In genomic region chr5:32784726-32785125, GRCm38 (mm10) we compare ENCODE assay signal across 8 mouse cellular contexts. TPM values are rescaled to one million over a fixed set of nuclear protein-coding genes. Genes with fewer than 3 reads are reported as not detected.
DNase-seq lines count a peak whose midpoint lies in the region; ATAC-seq and TF ChIP-seq lines count a peak whose summit lies in the region.

No protein-coding gene starts in this region.

- 22% methylated on average over 5 of the region's 5 CpGs for WGBS in lung, embryonic 14.5 days
- WGBS in embryonic facial prominence, embryonic 12.5 days = 29% methylated on average over 5 of the region's 5 CpGs
- 19% methylated on average over 5 of the region's 5 CpGs for WGBS in intestine, embryonic 16.5 days
- WGBS in neural tube, embryonic 14.5 days = 20% methylated on average over 5 of the region's 5 CpGs

- peak overlapping the region; percentile 66 for H3K9ac ChIP-seq in lung, embryonic 14.5 days
- peak overlapping the region; percentile 67 for H3K9ac ChIP-seq in embryonic facial prominence, embryonic 12.5 days
- peak overlapping the region; percentile 83 for H3K9ac ChIP-seq in intestine, embryonic 16.5 days (ENCODE audit: low read depth, low read length)
- peak overlapping the region; percentile 62 for H3K9ac ChIP-seq in neural tube, embryonic 14.5 days (replicated peaks; ENCODE audit: low read depth, low read length)

- no peak for TF ChIP-seq CTCF in lung, embryonic 14.5 days (IDR thresholded peaks at IDR 0.05; ENCODE audit: low read depth)

- no peak for ATAC-seq in lung, embryonic 14.5 days (ENCODE audit: insufficient read depth)
- no peak for ATAC-seq in embryonic facial prominence, embryonic 12.5 days (ENCODE audit: insufficient number of reproducible peaks, insufficient read depth, low FRiP score, low TSS enrichment)
- ATAC-seq in intestine, embryonic 16.5 days = no peak
- no peak for ATAC-seq in neural tube, embryonic 14.5 days (ENCODE audit: low read depth)

- H3K27me3 ChIP-seq in lung, embryonic 14.5 days (ENCODE audit: insufficient read depth, low read length) = no peaks in the 10 kb centered on the region
- H3K27me3 ChIP-seq in embryonic facial prominence, embryonic 12.5 days = no peaks in the 10 kb centered on the region
- H3K27me3 ChIP-seq in intestine, embryonic 16.5 days (replicated peaks; ENCODE audit: control insufficient read depth, insufficient read depth, low read length) = no peaks in the 10 kb centered on the region
- H3K27me3 ChIP-seq in neural tube, embryonic 14.5 days (ENCODE audit: control insufficient read depth, insufficient read depth, low read length) = no peaks in the 10 kb centered on the region

- H3K9me3 ChIP-seq in lung, embryonic 14.5 days (ENCODE audit: low read depth, low read length) = no peaks in the 10 kb centered on the region
- no peaks in the 10 kb centered on the region for H3K9me3 ChIP-seq in embryonic facial prominence, embryonic 12.5 days
- H3K9me3 ChIP-seq in intestine, embryonic 16.5 days (ENCODE audit: control insufficient read depth, low read length) = no peaks in the 10 kb centered on the region
- no peaks in the 10 kb centered on the region for H3K9me3 ChIP-seq in neural tube, embryonic 14.5 days (ENCODE audit: control insufficient read depth, low read length)

- H3K36me3 ChIP-seq in lung, embryonic 14.5 days (ENCODE audit: insufficient read depth) = peaks cover 5% of the 10 kb centered on the region; the same call in 1 of the 2 replicates
- H3K36me3 ChIP-seq in embryonic facial prominence, embryonic 12.5 days = peaks cover 3% of the 10 kb centered on the region
- no peaks in the 10 kb centered on the region for H3K36me3 ChIP-seq in intestine, embryonic 16.5 days (ENCODE audit: control insufficient read depth, insufficient read depth, low read length)
- H3K36me3 ChIP-seq in neural tube, embryonic 14.5 days (ENCODE audit: control insufficient read depth, insufficient read depth, low read length) = no peaks in the 10 kb centered on the region

- no peak overlapping the region for H3K27ac ChIP-seq in lung, embryonic 14.5 days (ENCODE audit: low read depth)
- H3K27ac ChIP-seq in embryonic facial prominence, embryonic 12.5 days = no peak overlapping the region
- no peak overlapping the region for H3K27ac ChIP-seq in intestine, embryonic 16.5 days (ENCODE audit: low read length)
- H3K27ac ChIP-seq in neural tube, embryonic 14.5 days (ENCODE audit: low read depth, low read length) = no peak overlapping the region

- H3K4me3 ChIP-seq in lung, embryonic 14.5 days (ENCODE audit: low read depth, low read length) = peak overlapping the region; percentile 83
- peak overlapping the region; percentile 77 for H3K4me3 ChIP-seq in embryonic facial prominence, embryonic 12.5 days
- peak overlapping the region; percentile 88 for H3K4me3 ChIP-seq in intestine, embryonic 16.5 days (ENCODE audit: low read length)
- H3K4me3 ChIP-seq in neural tube, embryonic 14.5 days (ENCODE audit: low read depth, low read length) = peak overlapping the region; percentile 85

- H3K4me2 ChIP-seq in lung, embryonic 14.5 days = peak overlapping the region; percentile 90
- peak overlapping the region; percentile 67 for H3K4me2 ChIP-seq in embryonic facial prominence, embryonic 12.5 days (replicated peaks)
- H3K4me2 ChIP-seq in intestine, embryonic 16.5 days (ENCODE audit: low read depth, low read length) = peak overlapping the region; percentile 72
- H3K4me2 ChIP-seq in neural tube, embryonic 14.5 days (ENCODE audit: low read depth, low read length) = peak overlapping the region; percentile 89

- DNase-seq in lung, embryonic 14.5 days = no peak
- DNase-seq in lung, postnatal 14 days = no peak
- no peak for DNase-seq in right cerebral cortex, adult 18-20 months
- DNase-seq in right cerebral cortex, postnatal 4 days = no peak
- DNase-seq in embryo, embryonic 11 days = no peak

- H3K4me1 ChIP-seq in lung, embryonic 14.5 days (ENCODE audit: insufficient read depth) = 0 out of 2 replicates have a peak, but pooled peaks cover 3% of the 10 kb centered on the region
- H3K4me1 ChIP-seq in embryonic facial prominence, embryonic 12.5 days = peaks cover 4% of the 10 kb centered on the region; the same call in 1 of the 2 replicates
- H3K4me1 ChIP-seq in intestine, embryonic 16.5 days (ENCODE audit: control insufficient read depth, insufficient read depth, low read length) = peaks cover 4% of the 10 kb centered on the region
- H3K4me1 ChIP-seq in neural tube, embryonic 14.5 days (ENCODE audit: control insufficient read depth, insufficient read depth, low read length) = peaks cover 5% of the 10 kb centered on the region; the same call in 1 of the 2 replicates

RNA-seq across cellular contexts. Expression of gene Pisd, which starts 0.7 kb away (rescaled TPM):
- polyA plus RNA-seq in lung, embryonic 14.5 days (2014; fragmentation: Nextera tagmentation; extraction: Ambion mirVana) = 62.6 and 68.5 TPM in 2 replicates
- polyA plus RNA-seq in embryonic facial prominence, embryonic 12.5 days (2016; fragmentation: Nextera tagmentation; extraction: Ambion mirVana) = 62.0 and 68.3 TPM in 2 replicates
- 110 and 114 TPM in 2 replicates for polyA plus RNA-seq in intestine, embryonic 16.5 days (2015; fragmentation: Nextera tagmentation; extraction: Ambion mirVana)
- 91.6 and 99.9 TPM in 2 replicates for polyA plus RNA-seq in neural tube, embryonic 14.5 days (2014; fragmentation: Nextera tagmentation; extraction: Ambion mirVana)

RNA-seq across cellular contexts. Expression of gene Gm20671, which starts 42.2 kb away (rescaled TPM):
- polyA plus RNA-seq in lung, embryonic 14.5 days (2014; fragmentation: Nextera tagmentation; extraction: Ambion mirVana) = not detected in 2 replicates
- polyA plus RNA-seq in embryonic facial prominence, embryonic 12.5 days (2016; fragmentation: Nextera tagmentation; extraction: Ambion mirVana) = not detected in 2 replicates
- polyA plus RNA-seq in intestine, embryonic 16.5 days (2015; fragmentation: Nextera tagmentation; extraction: Ambion mirVana) = not detected in 2 replicates
- not detected in 2 replicates for polyA plus RNA-seq in neural tube, embryonic 14.5 days (2014; fragmentation: Nextera tagmentation; extraction: Ambion mirVana)
